Comparison of ENCODE assay signal across 12 mouse cellular contexts in genomic region chr1:97872493-97872892, GRCm38 (mm10).
DNase-seq lines count a peak whose midpoint lies in the region; ATAC-seq and TF ChIP-seq lines count a peak whose summit lies in the region.
"Had no signal": no experiment of that assay in that cellular context is flagged by ENCODE, and none has a peak within 500 bp of the region (broad histone marks: within the 10 kb centered on the region; RNA-seq: fewer than 3 reads in every experiment).

No protein-coding gene starts in this region.

- H3K27ac ChIP-seq in hindbrain, embryonic 14.5 days: no peak overlapping the region
- no peak overlapping the region for H3K27ac ChIP-seq in hindbrain, embryonic 13.5 days
- H3K27ac ChIP-seq in cerebellum, adult 2 months (ENCODE audit: insufficient read depth, low read length): no peak overlapping the region

- TF ChIP-seq CTCF in cerebellum, adult 2 months (IDR thresholded peaks at IDR 0.05; ENCODE audit: borderline replicate concordance, insufficient read depth, low read depth, low read length): no peak

- no peak overlapping the region for H3K4me3 ChIP-seq in hindbrain, embryonic 14.5 days (replicated peaks; ENCODE audit: low read length)
- H3K4me3 ChIP-seq in hindbrain, embryonic 13.5 days: no peak overlapping the region
- H3K4me3 ChIP-seq in cerebellum, adult 2 months (replicated peaks; ENCODE audit: insufficient read depth, low read depth, low read length): no peak overlapping the region

- ATAC-seq in hindbrain, embryonic 14.5 days (ENCODE audit: low FRiP score): no peak
- no peak for ATAC-seq in hindbrain, embryonic 13.5 days (ENCODE audit: low FRiP score)
- ATAC-seq in monocyte, adult 5-6 weeks (replicated peaks; ENCODE audit: insufficient number of reproducible peaks, low FRiP score, low TSS enrichment, poor library complexity, severe bottlenecking): no peak
- ATAC-seq: liver, postnatal 0 days had no signal

- H3K36me3 ChIP-seq in hindbrain, embryonic 14.5 days (replicated peaks; ENCODE audit: control insufficient read depth, insufficient read depth): no peaks in the 10 kb centered on the region
- peaks cover 6% of the 10 kb centered on the region; the same call in 1 of the 2 replicates for H3K36me3 ChIP-seq in hindbrain, embryonic 13.5 days

- H3K27me3 ChIP-seq in hindbrain, embryonic 14.5 days (ENCODE audit: control insufficient read depth, insufficient read depth, low read length): no peaks in the 10 kb centered on the region
- H3K27me3 ChIP-seq in hindbrain, embryonic 13.5 days: no peaks in the 10 kb centered on the region
- no peaks in the 10 kb centered on the region for H3K27me3 ChIP-seq in cerebellum, adult 2 months (ENCODE audit: control insufficient read depth, insufficient read depth, low read length)

- no peak overlapping the region for H3K9ac ChIP-seq in hindbrain, embryonic 14.5 days
- H3K9ac ChIP-seq in hindbrain, embryonic 13.5 days: no peak overlapping the region
- H3K9ac ChIP-seq: liver, postnatal 0 days had no signal

- no peak for TF ChIP-seq POLR2A in cerebellum, adult 2 months (IDR thresholded peaks at IDR 0.05; ENCODE audit: borderline replicate concordance, insufficient read depth, low read length)

- H3K9me3 ChIP-seq in hindbrain, embryonic 14.5 days (ENCODE audit: control insufficient read depth, low read length): no peaks in the 10 kb centered on the region
- H3K9me3 ChIP-seq in hindbrain, embryonic 13.5 days: no peaks in the 10 kb centered on the region

- no peak overlapping the region for H3K4me2 ChIP-seq in hindbrain, embryonic 14.5 days (replicated peaks)
- H3K4me2 ChIP-seq in hindbrain, embryonic 13.5 days: no peak overlapping the region

- H3K4me1 ChIP-seq in hindbrain, embryonic 14.5 days (replicated peaks; ENCODE audit: control insufficient read depth, insufficient read depth, low read length): no peaks in the 10 kb centered on the region
- no peaks in the 10 kb centered on the region for H3K4me1 ChIP-seq in hindbrain, embryonic 13.5 days (replicated peaks)
- no peaks in the 10 kb centered on the region for H3K4me1 ChIP-seq in cerebellum, adult 2 months (ENCODE audit: control insufficient read depth, insufficient read depth, low read length)

- DNase-seq in adrenal gland, adult (ENCODE audit: inconsistent age in 2 of 2, low spot score in 1 of 2): peak; percentile 22 to 80
- DNase-seq in adrenal gland, adult 8-10 months: no peak
- DNase-seq in hindbrain, embryonic 14.5 days (ENCODE audit: low spot score): peak; percentile 56
- peak; percentile 34 for DNase-seq in NIH3T3 (ENCODE audit: low read depth)
- DNase-seq in kidney, postnatal 10 days: peak; percentile 10
- DNase-seq in cerebellum, adult 2 months: no peak
- DNase-seq: heart, postnatal 36 days; layer of hippocampus, postnatal 36 days; liver, postnatal 0 days; right cerebral cortex, postnatal 25 days had no signal

- WGBS in hindbrain, embryonic 14.5 days: 57% methylated on average over 5 of the region's 5 CpGs
- 52% methylated on average over 5 of the region's 5 CpGs for WGBS in hindbrain, embryonic 13.5 days
- WGBS in cerebellum, adult 2 months: 34% methylated on average over 5 of the region's 5 CpGs

Comparison
In these comparisons a context has a peak if more than half of its experiments do, and no peak if none do; other contexts are left out.
1. DNase-seq: peak in adrenal gland, adult (2 of 2), hindbrain, embryonic 14.5 days (single experiment), NIH3T3 (single experiment) and kidney, postnatal 10 days (single experiment); none in adrenal gland, adult 8-10 months (single experiment) and cerebellum, adult 2 months (0 of 2).